Mouse (Mus musculus) thymus, adult 2 months (tissue): ENCODE results near the gene Kbtbd7.

Source experiments
- CTCF ChIP-seq: fragments of 200-500 bp; IDR thresholded peaks from 2 replicates; pipeline ENCODE4 v1.5.1; 2012; ENCODE audit warnings: mild to moderate bottlenecking, control low read depth, low read length, moderate library complexity, borderline replicate concordance; ENCODE audit not compliant: control insufficient read depth, poor library complexity, insufficient read depth; ENCODE audit errors: extremely low read depth
- POLR2A ChIP-seq: fragments of 200-500 bp; IDR thresholded peaks from 2 replicates; pipeline ENCODE4 v1.6.1; 2012; ENCODE audit warnings: mild to moderate bottlenecking, low read length, control low read depth, moderate library complexity; ENCODE audit not compliant: control insufficient read depth, poor library complexity, insufficient read depth; ENCODE audit errors: extremely low read depth

GRCm38 (mm10) chr14:79425979-79426729 lies at the start of gene Kbtbd7:
- TF ChIP-seq POLR2A (peak; percentile 73), CTCF (no peak)
